Mouse (Mus musculus) limb, embryonic 10.5 days (tissue): ENCODE data around the gene Arsg. TPM values are rescaled to one million over a fixed set of nuclear protein-coding genes. Genes with fewer than 3 reads are reported as not detected.

Experiments used
- DNase-seq: peaks from one replicate; pipeline ENCODE4 v3.0.0-alpha.2; 2017; ENCODE audit warnings: low spot score
- H3K27ac ChIP-seq: fragments of 300-500 bp; sonication (generic); 2 replicates; pipeline ENCODE4 v1.5.1; 2016; ENCODE audit warnings: mild to moderate bottlenecking
- H3K27me3 ChIP-seq: fragments of 300-500 bp; sonication (generic); 2 replicates; pipeline ENCODE4 v1.6.1; 2016; ENCODE audit warnings: low read depth, mild to moderate bottlenecking; ENCODE audit not compliant: poor library complexity, severe bottlenecking
- H3K36me3 ChIP-seq: fragments of 300-500 bp; sonication (generic); 2 replicates; pipeline ENCODE4 v1.6.1; 2016; ENCODE audit warnings: mild to moderate bottlenecking, moderate library complexity
- H3K4me1 ChIP-seq: fragments of 300-500 bp; sonication (generic); 2 replicates; pipeline ENCODE4 v1.6.1; 2016
- H3K4me3 ChIP-seq: fragments of 300-500 bp; sonication (generic); 2 replicates; pipeline ENCODE4 v1.5.1; 2016; ENCODE audit warnings: mild to moderate bottlenecking, moderate library complexity
- H3K9me3 ChIP-seq: fragments of 300-500 bp; sonication (generic); replicated peaks from 2 replicates; pipeline ENCODE4 v1.6.1; 2016; ENCODE audit warnings: mild to moderate bottlenecking
- WGBS: fragments of 180-500 bp; shearing (Covaris S2); methylation state at CpG from one replicate; pipeline ENCODE4 v1.1.7; 2016; 5-methylcytosine and 5-hydroxymethylcytosine counted together
- polyA plus RNA-seq: library from polyadenylated mRNA; unstranded; fragments of >200 nt; fragmentation: Nextera tagmentation; extraction: Ambion mirVana; gene quantifications from 2 replicates; pipeline ENCODE4 v1.2.1, GENCODE M21; 2016

Arsg gene
- polyA plus RNA-seq, 1 experiment from 2014 or later, result 1.7 TPM

DNA sequence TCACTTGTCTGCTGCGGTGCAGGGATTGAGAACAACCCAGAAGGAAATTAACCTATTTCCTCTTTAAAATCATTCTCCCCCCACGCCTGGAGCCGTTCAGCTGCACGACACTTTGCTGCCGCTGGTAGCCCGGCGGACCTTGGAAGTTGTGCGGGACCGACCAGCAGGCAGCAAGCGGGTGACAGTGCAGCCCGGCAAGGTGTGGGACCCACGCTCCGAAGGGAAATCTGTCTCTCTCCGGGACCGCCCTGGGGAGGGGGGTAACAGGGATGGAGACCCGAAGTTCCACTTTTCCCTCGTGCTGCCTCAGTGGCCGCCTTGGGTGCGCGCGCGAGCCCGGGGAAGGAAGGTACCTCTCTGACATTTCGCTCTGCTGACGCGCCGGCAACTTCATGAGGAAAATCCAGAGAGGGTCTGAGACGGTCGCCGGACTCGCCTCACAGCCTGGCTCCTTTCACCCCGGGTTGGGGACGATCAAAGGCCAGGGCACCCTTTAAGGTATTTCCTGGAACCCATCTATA is 943 bp upstream of the Arsg start:
- peak overlapping the region; percentile 99 for H3K27ac ChIP-seq

DNA sequence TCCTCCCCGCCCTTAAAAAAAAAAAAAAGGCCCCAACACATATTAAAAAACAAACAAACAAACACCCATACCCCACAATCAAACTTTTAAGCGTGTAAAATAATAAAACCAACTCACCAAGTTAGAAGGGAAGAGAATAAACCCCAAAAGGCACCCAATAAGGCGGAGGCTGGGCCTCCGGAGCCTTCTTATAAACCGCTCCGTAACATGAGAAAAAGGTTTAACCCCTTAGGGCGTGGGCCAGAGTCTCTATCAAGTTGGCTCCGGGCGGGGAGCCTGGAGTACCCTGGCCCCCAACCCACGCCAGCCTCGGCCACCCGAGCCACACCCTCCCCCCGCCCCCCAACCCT is 378 bp upstream of the Arsg start:
- Histone ChIP-seq H3K4me3 (peak overlapping the region; percentile 79), H3K36me3 (no peaks in the 10 kb centered on the region), H3K9me3 (no peaks in the 10 kb centered on the region), H3K27ac (peak overlapping the region; percentile 99), H3K27me3 (peaks cover 35% of the 10 kb centered on the region), H3K4me1 (peaks cover 37% of the 10 kb centered on the region)
- WGBS, result under 1% methylated on average over 13 of the region's 13 CpGs
- no peak for DNase-seq

More for the DNA sequence above, 943 bp upstream of the Arsg start:
- Histone ChIP-seq H3K4me1 (peaks cover 31% of the 10 kb centered on the region), H3K9me3 (no peaks in the 10 kb centered on the region), H3K27me3 (peaks cover 35% of the 10 kb centered on the region), H3K36me3 (no peaks in the 10 kb centered on the region), H3K4me3 (peak overlapping the region; percentile 79)
- peak; percentile 75 for DNase-seq
- WGBS, result under 1% methylated on average over 33 of the region's 33 CpGs

DNA sequence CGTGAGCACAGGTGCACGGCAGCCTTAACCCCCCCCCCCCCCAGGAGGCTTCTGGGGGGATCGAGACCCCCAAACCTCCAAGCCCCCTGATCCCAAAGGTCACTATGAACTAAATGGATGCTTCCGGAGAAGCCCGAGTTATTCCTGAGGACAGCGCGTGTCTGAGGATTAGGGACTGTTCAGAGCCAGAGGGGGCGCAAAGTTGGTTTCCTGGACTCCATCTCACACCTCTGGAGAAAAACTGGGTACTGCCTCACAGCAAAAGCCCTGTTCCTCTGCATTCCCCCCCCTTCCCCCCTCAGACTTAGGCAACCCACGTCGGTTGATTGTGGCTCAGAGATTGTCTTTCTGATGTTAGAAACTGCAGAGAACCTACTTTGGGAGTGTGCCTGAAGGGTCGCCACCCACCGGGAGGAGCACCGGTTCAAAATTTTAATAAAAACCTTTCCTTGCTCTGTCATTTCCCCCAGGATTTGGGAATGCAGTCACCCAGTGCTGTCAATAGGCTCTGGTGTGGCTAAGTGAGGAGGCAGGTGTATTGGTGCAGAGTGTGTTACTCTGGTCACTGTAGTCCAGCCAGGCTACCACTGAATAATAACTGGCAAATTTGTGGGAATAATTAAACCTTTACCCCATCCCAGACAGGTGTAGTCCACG is 1.0 kb downstream of the Arsg start:
- WGBS, result 9% methylated on average over 14 of the region's 14 CpGs
- peaks cover 35% of the 10 kb centered on the region for H3K27me3 ChIP-seq
- H3K36me3 ChIP-seq, result no peaks in the 10 kb centered on the region
- peak overlapping the region; percentile 99 for H3K27ac ChIP-seq
- DNase-seq, result no peak
- H3K4me1 ChIP-seq, result peaks cover 41% of the 10 kb centered on the region
- H3K4me3 ChIP-seq, result peak overlapping the region; percentile 79
- H3K9me3 ChIP-seq, result no peaks in the 10 kb centered on the region

DNA sequence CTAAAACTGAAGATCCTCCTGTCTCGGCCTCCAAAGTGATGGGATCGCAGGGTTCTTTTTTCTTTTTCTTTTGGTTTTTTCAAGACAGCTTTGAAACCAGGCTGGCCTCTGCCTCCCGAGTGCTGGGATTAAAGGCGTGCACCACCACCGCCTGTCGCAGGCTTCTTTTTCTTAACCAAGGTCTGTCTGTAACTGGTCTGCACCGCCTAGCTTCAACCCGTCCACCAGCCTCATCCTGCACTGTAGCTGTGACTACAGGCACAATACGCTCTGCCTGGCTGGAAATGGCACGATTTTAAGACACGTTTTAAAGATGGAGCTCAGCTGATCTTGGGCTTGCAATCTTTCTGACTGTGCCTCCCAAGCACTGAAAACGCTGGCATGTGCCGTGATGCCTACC is 1.7 kb downstream of the Arsg start:
- Histone ChIP-seq H3K9me3 (no peaks in the 10 kb centered on the region), H3K36me3 (no peaks in the 10 kb centered on the region), H3K4me3 (no peak overlapping the region), H3K27me3 (peaks cover 35% of the 10 kb centered on the region), H3K27ac (no peak overlapping the region), H3K4me1 (peaks cover 41% of the 10 kb centered on the region)
- whole genome bisulfite sequencing, result 86% methylated on average over 13 of the region's 13 CpGs
- DNase-seq, result no peak

- Histone ChIP-seq H3K27ac (no peak overlapping the region), H3K4me3 (no peak overlapping the region), H3K9me3 (no peaks in the 10 kb centered on the region), H3K27me3 (peaks cover 35% of the 10 kb centered on the region), H3K4me1 (peaks cover 38% of the 10 kb centered on the region), H3K36me3 (no peaks in the 10 kb centered on the region)
- 72% methylated on average over 4 of the region's 4 CpGs for WGBS
- no peak for DNase-seq
Observed at GRCm38 (mm10) chr11:109475717-109476116, 2.5 kb downstream of the Arsg start.

DNA sequence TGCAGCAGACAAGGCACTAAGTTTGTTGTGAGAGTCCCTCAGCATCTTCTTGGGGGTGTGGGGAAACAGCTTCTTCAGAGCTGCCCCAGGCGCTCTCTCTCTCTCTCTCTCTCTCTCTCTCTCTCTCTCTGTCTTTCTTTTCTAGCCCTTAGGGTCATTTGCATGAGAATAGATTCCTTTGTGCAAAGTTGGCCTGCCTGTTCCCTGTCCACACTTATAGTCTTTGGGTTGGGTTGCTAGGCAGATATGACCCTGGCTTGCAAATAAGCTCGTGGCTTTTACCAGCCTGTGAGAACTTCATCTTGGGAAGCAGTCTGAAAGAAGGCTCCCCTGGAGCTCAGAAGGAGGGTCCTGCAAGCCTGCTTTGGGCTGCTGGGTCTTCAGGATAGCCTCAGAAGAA is 3.1 kb downstream of the Arsg start:
- Histone ChIP-seq H3K4me1 (peaks cover 35% of the 10 kb centered on the region), H3K4me3 (no peak overlapping the region), H3K27ac (no peak overlapping the region), H3K27me3 (peaks cover 35% of the 10 kb centered on the region), H3K9me3 (no peaks in the 10 kb centered on the region), H3K36me3 (no peaks in the 10 kb centered on the region)
- WGBS, result 55% methylated on average over 2 of the region's 2 CpGs
- no peak for DNase-seq

DNA sequence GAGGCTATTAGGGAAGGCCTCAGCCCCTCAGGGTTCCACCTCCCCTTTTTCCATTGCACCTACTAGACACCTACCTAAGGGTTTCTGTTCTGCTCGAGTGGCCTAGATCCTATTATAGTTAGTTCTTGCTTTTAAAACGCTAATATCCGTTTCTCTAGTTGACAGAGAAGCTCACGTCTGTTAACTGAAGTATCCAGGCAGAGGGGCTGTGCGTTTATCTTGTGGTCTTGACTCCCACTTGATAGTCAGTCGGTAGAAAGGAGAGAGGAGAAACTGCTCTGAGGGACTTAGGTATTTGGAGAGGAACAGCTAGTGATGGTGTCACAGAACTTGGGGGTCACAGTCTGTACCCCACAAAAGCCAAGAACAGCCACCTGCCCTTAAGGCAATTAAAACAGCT is 3.5 kb downstream of the Arsg start:
- Histone ChIP-seq H3K27me3 (peaks cover 32% of the 10 kb centered on the region), H3K27ac (no peak overlapping the region), H3K4me1 (peaks cover 33% of the 10 kb centered on the region), H3K4me3 (no peak overlapping the region), H3K36me3 (no peaks in the 10 kb centered on the region), H3K9me3 (no peaks in the 10 kb centered on the region)
- WGBS, result 63% methylated on average over 6 of the region's 6 CpGs
- no peak for DNase-seq

- Histone ChIP-seq H3K36me3 (no peaks in the 10 kb centered on the region), H3K27ac (no peak overlapping the region), H3K4me1 (peaks cover 25% of the 10 kb centered on the region), H3K4me3 (no peak overlapping the region), H3K27me3 (peaks cover 24% of the 10 kb centered on the region), H3K9me3 (no peaks in the 10 kb centered on the region)
- no peak for DNase-seq
- WGBS, result 50% methylated on average over 16 of the region's 16 CpGs
Observed at GRCm38 (mm10) chr11:109477606-109478380, 4.6 kb downstream of the Arsg start.

- no peaks in the 10 kb centered on the region for H3K36me3 ChIP-seq
- no peaks in the 10 kb centered on the region for H3K9me3 ChIP-seq
- H3K4me3 ChIP-seq, result no peak overlapping the region
- peaks cover 18% of the 10 kb centered on the region for H3K27me3 ChIP-seq
- no peak overlapping the region for H3K27ac ChIP-seq
- peaks cover 10% of the 10 kb centered on the region for H3K4me1 ChIP-seq
- WGBS, result 80% methylated on average over 16 of the region's 16 CpGs
- DNase-seq, result no peak
Observed at GRCm38 (mm10) chr11:109479575-109480285, 6.6 kb downstream of the Arsg start.

DNA sequence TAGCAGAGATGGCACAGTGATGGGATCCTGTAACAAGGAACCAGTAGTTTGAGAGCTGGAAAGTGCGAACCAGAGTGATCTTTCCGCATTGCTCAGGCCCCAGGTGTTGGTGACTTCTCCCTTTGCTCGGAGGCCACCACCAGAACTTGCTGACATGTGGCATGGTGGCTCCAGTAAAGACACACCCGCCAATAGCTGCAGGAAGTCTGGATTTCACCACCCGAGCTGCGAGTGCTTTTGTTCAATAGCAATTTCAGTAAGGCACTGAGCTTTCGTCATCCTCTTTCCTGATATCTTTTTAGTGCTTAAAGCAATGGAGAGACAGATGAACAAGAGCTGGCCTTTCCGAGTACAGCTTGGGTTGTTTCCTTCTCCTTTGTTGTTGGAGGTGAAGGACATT is 7.3 kb downstream of the Arsg start:
- H3K4me1 ChIP-seq, result peaks cover 10% of the 10 kb centered on the region
- no peaks in the 10 kb centered on the region for H3K9me3 ChIP-seq
- no peak for DNase-seq
- WGBS, result 81% methylated on average over 8 of the region's 8 CpGs
- H3K4me3 ChIP-seq, result no peak overlapping the region
- H3K27me3 ChIP-seq, result peaks cover 12% of the 10 kb centered on the region
- H3K36me3 ChIP-seq, result no peaks in the 10 kb centered on the region
- no peak overlapping the region for H3K27ac ChIP-seq

DNA sequence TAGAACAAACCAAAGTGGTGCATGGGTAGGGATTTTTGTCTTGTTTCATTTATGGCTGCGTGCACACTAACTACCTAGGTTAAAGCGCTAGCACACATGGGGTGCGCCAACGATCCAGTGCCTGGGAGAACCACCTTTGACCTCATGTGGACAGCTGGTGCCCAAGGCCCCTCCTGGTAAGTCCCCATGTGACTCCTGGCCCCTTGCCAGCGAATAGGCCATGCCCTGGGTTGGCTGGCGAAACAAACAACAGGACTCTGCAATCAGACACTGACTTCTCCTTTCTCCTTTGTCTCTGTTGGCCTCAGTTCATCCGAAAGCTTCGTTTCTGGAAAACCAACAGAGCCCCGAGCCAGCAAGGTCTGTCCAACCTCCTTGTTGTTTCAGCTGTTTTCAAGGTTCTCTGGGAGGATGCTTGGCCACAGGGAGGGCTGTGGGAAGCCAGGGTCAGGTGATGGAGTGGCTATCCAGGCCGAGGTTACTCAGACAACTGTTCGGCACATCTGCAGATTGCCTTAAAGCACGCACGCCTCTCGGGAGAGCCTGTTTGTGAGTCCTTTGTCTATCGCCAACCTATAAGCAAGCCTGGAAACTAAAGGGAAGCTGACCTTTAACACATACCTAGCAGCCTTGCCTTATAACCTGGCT is 12.3 kb downstream of the Arsg start:
- Histone ChIP-seq H3K9me3 (no peaks in the 10 kb centered on the region), H3K4me1 (no peaks in the 10 kb centered on the region), H3K27ac (no peak overlapping the region), H3K27me3 (no peaks in the 10 kb centered on the region), H3K4me3 (no peak overlapping the region), H3K36me3 (no peaks in the 10 kb centered on the region)
- DNase-seq, result no peak
- 87% methylated on average over 15 of the region's 15 CpGs for WGBS

DNA sequence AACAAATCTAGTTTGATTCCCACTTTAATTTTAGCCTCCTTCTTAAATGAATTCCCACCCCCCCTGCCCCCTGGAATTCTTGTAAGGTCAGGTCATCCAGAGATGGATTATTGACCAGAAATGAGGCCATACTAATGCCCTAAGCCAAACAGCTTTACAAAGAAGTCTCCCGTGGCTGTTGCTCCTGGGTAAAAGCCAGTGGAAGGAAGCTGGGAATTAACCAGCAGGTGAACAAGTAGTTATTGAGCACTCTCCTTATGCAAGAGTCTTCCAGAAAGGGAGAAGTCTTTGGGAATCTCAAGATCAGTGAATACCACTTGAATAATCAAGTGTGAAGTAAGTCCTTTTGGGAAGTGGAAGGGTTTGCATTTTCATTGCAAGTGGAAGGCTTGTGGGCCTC is 13.9 kb downstream of the Arsg start:
- Histone ChIP-seq H3K27me3 (no peaks in the 10 kb centered on the region), H3K4me3 (no peak overlapping the region), H3K9me3 (no peaks in the 10 kb centered on the region), H3K27ac (no peak overlapping the region), H3K4me1 (no peaks in the 10 kb centered on the region), H3K36me3 (no peaks in the 10 kb centered on the region)
- no peak for DNase-seq
- 63% methylated on average over 1 of the region's 1 CpGs for WGBS
